Mouse (Mus musculus) bone marrow, adult 2 months (tissue): ENCODE data around the gene Spout1. TPM values are rescaled to one million over a fixed set of nuclear protein-coding genes. Genes with fewer than 3 reads are reported as not detected.

ENCODE experiments used
- H3K27ac ChIP-seq: fragments of 200-500 bp; 2 replicates; pipeline ENCODE4 v1.5.1; 2012; ENCODE audit warnings: low read depth, mild to moderate bottlenecking, control low read depth, inconsistent platforms, low read length; ENCODE audit not compliant: control insufficient read depth, poor library complexity, insufficient read depth
- H3K4me1 ChIP-seq: fragments of 200-500 bp; 2 replicates; pipeline ENCODE4 v1.6.1; 2011; ENCODE audit warnings: low read length; ENCODE audit not compliant: control insufficient read depth, insufficient read depth
- H3K4me3 ChIP-seq: fragments of 200-500 bp; replicated peaks from 2 replicates; pipeline ENCODE3; 2011; ENCODE audit warnings: mild to moderate bottlenecking, low read depth, low read length, control low read depth; ENCODE audit not compliant: control insufficient read depth
- CTCF ChIP-seq: fragments of 200-500 bp; IDR thresholded peaks from 2 replicates; pipeline ENCODE4 v1.5.1; 2011; ENCODE audit warnings: low read length, control low read depth; ENCODE audit not compliant: control insufficient read depth, insufficient read depth
- POLR2A ChIP-seq: fragments of 200-500 bp; IDR thresholded peaks from 2 replicates; pipeline ENCODE4 v1.6.1; 2011; ENCODE audit warnings: low read depth, mild to moderate bottlenecking, control low read depth, low read length, borderline replicate concordance; ENCODE audit not compliant: control insufficient read depth
- WGBS: fragments of 180-500 bp; shearing (Covaris S2); methylation state at CpG from one replicate; pipeline ENCODE4 v1.1.7; 2018; 5-methylcytosine and 5-hydroxymethylcytosine counted together
- polyA plus RNA-seq: library from polyadenylated mRNA; stranded (reverse); fragments of >200 nt; gene quantifications from 2 replicates; pipeline ENCODE4 v1.2.4, GENCODE M21; 2011; ENCODE audit warnings: low replicate concordance; ENCODE audit not compliant: missing spikeins, insufficient read depth, insufficient read length

Gene Spout1
- polyA plus RNA-seq, 1 experiment = 24.6 TPM

GRCm38 (mm10) chr2:30207401-30207800, 29.1 kb upstream of the Spout1 start:
- WGBS = 84% methylated on average over 4 of the region's 4 CpGs
- Histone ChIP-seq H3K27ac (no peak overlapping the region), H3K4me3 (no peak overlapping the region), H3K4me1 (peaks cover 2% of the 10 kb centered on the region; the same call in 1 of the 2 replicates)
- TF ChIP-seq CTCF = no peak
- no peak for TF ChIP-seq POLR2A

GRCm38 (mm10) chr2:30205629-30206357, 27.5 kb upstream of the Spout1 start, which contains the start of gene Kyat1:
TSS of gene Kyat1 (minus strand) at chr2:30205847.
- TF ChIP-seq CTCF (no peak), POLR2A (peak; percentile 70; the same call in 1 of the 2 replicates)
- Histone ChIP-seq H3K4me3 (peak within 1 kb of the TSS; percentile 79), H3K4me1 (peaks cover 2% of the 10 kb centered on the region; the same call in 1 of the 2 replicates), H3K27ac (peak within 1 kb of the TSS; percentile 34; the same call in 1 of the 2 replicates)
- under 1% methylated on average over 44 of the region's 44 CpGs for WGBS

- 1% methylated on average over 13 of the region's 13 CpGs for WGBS
- H3K4me3 ChIP-seq = peak overlapping the region; percentile 79
- H3K27ac ChIP-seq = 0 out of 2 replicates have a peak overlapping the region, but pooled peaks have one; percentile 7
- TF ChIP-seq CTCF (no peak), POLR2A (no peak)
- H3K4me1 ChIP-seq = peaks cover 2% of the 10 kb centered on the region; the same call in 1 of the 2 replicates
Measured at GRCm38 (mm10) chr2:30205255-30205628, 27.0 kb upstream of the Spout1 start.

- Histone ChIP-seq H3K4me3 (no peak overlapping the region), H3K27ac (no peak overlapping the region), H3K4me1 (peaks cover 2% of the 10 kb centered on the region; the same call in 1 of the 2 replicates)
- WGBS = 71% methylated on average over 7 of the region's 7 CpGs
- TF ChIP-seq POLR2A (no peak), CTCF (peak; percentile 49; the same call in 1 of the 2 replicates)
Measured at GRCm38 (mm10) chr2:30203439-30203838, 25.2 kb upstream of the Spout1 start.

- no peak overlapping the region for H3K4me3 ChIP-seq
- 80% methylated on average over 5 of the region's 5 CpGs for WGBS
- H3K27ac ChIP-seq = no peak overlapping the region
- H3K4me1 ChIP-seq = peaks cover 2% of the 10 kb centered on the region; the same call in 1 of the 2 replicates
- no peak for TF ChIP-seq CTCF
- no peak for TF ChIP-seq POLR2A
Measured at GRCm38 (mm10) chr2:30200388-30200925, 22.2 kb upstream of the Spout1 start.

GRCm38 (mm10) chr2:30199984-30200383, 21.7 kb upstream of the Spout1 start:
- Histone ChIP-seq H3K4me1 (peaks cover 2% of the 10 kb centered on the region; the same call in 1 of the 2 replicates), H3K27ac (no peak overlapping the region), H3K4me3 (no peak overlapping the region)
- WGBS = 33% methylated on average over 1 of the region's 1 CpGs
- TF ChIP-seq POLR2A = no peak
- TF ChIP-seq CTCF = no peak

- H3K27ac ChIP-seq = no peak overlapping the region
- WGBS = 74% methylated on average over 4 of the region's 4 CpGs
- TF ChIP-seq POLR2A (no peak), CTCF (no peak)
Measured at GRCm38 (mm10) chr2:30198021-30198420, 19.8 kb upstream of the Spout1 start.

GRCm38 (mm10) chr2:30194656-30195055, 16.4 kb upstream of the Spout1 start:
- Histone ChIP-seq H3K4me1 (no peaks in the 10 kb centered on the region; the same call in 1 of the 2 replicates), H3K4me3 (no peak overlapping the region), H3K27ac (no peak overlapping the region)
- TF ChIP-seq CTCF = no peak
- TF ChIP-seq POLR2A = no peak
- WGBS = 79% methylated on average over 3 of the region's 3 CpGs

More at GRCm38 (mm10) chr2:30198021-30198420, 19.8 kb upstream of the Spout1 start:
- Histone ChIP-seq H3K4me3 (no peak overlapping the region), H3K4me1 (no peaks in the 10 kb centered on the region; the same call in 1 of the 2 replicates)
